Mouse (Mus musculus): ENCODE measurements at regions not wholly inside any gene's neighbourhood (a gene's known extent, or its start where the extent isn't known, plus 50 kb on each side); places are given as distances from the start of the nearest gene placed in this dataset.

- Histone ChIP-seq H3K4me3 (no peak overlapping the region), H3K27ac (no peak overlapping the region)
- DNase-seq (ENCODE audit: extremely low spot score in 1 of 2, low spot score in 2 of 2), result no peak
- intact Hi-C loops (cut with DNase I), result no loop called here
- TF ChIP-seq CTCF (IDR thresholded peaks at IDR 0.05), result no peak
Measured at GRCm38 (mm10) chr9:47229296-47229695, 230.8 kb downstream of the Gm4791 start.

DNA sequence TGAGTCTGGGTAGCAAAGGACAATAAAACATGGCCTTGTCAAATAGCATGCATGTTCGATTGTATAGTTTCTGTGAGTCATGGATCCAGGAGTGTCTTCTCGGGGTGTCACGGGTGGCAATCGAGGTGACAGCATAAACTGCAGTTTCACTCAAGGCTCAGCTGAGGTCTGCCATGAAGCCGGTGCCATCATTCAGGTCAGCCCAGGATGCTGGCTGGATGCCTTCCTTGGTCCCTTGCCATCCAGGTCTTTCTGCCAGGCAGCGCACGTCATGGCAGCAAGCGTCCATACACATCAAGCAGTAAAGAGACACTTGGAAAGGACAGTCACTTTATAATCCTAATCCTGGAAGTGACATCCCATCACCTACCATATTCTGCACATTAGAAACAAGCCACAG is 242.4 kb downstream of the Gm4791 start:
- TF ChIP-seq CTCF (IDR thresholded peaks at IDR 0.05), result no peak
- Histone ChIP-seq H3K27ac (no peak overlapping the region), H3K4me3 (no peak overlapping the region)
- intact Hi-C loops (cut with DNase I), result no loop called here
- no peak for DNase-seq (ENCODE audit: extremely low spot score in 1 of 2, low spot score in 2 of 2)

DNA sequence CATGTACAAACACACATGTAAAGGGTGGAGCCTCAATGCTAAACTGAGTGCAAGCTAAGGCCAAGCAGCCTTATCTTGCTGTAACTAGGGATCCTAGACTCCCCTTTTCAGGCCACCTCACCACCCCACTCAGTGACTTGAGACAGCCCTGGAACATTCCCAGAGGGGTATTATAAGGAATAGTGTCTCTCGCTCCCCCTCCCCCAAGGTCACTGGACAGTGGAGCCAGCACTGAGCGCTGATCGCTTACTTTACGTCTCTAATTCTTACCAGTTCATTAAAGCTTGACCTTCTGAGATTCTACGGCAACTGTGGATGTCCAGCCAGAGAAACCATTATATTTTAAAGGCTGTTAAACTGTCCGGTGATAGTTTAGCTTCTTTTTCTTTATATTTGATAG is 243.5 kb downstream of the Gm4791 start:
- intact Hi-C loops (cut with DNase I), result no loop called here
- Histone ChIP-seq H3K27ac (no peak overlapping the region), H3K4me3 (no peak overlapping the region)
- DNase-seq (ENCODE audit: extremely low spot score in 1 of 2, low spot score in 2 of 2), result no peak
- no peak for TF ChIP-seq CTCF (IDR thresholded peaks at IDR 0.05)

- no peak for TF ChIP-seq CTCF (IDR thresholded peaks at IDR 0.05)
- DNase-seq (ENCODE audit: extremely low spot score in 1 of 2, low spot score in 2 of 2), result no peak
- H3K27ac ChIP-seq, result no peak overlapping the region
- H3K4me3 ChIP-seq, result no peak overlapping the region
- intact Hi-C loops (cut with DNase I), result no loop called here
Measured at GRCm38 (mm10) chr9:47242526-47242925, 244.0 kb downstream of the Gm4791 start.

DNA sequence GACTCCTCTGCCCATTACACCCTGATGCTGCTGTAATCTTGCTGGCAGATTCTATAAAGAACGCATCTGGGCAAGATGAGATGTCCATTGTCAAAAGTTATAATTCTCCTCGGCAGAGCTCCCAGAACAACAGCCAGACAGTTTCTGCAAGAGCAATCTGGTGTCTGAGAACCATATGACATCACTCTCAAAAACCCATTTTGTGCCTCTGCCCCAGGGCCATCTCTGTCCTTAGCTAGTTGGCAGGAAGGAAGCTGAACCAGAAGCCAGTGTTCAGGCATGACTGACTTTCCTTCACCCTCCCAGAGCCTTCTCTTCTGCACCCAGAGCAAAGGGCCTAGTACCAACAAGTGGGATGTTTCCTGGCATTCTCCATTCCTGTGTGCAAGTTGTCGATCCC is 250.5 kb downstream of the Gm4791 start:
- DNase-seq (ENCODE audit: extremely low spot score in 1 of 2, low spot score in 2 of 2), result no peak
- intact Hi-C loops (cut with DNase I), result no loop called here
- Histone ChIP-seq H3K4me3 (no peak overlapping the region), H3K27ac (no peak overlapping the region)
- no peak for TF ChIP-seq CTCF (IDR thresholded peaks at IDR 0.05)

- no peak; the same call in 1 of the 2 replicates for TF ChIP-seq CTCF (IDR thresholded peaks at IDR 0.05)
- no peak overlapping the region for H3K4me3 ChIP-seq
- DNase-seq (ENCODE audit: extremely low spot score in 1 of 2, low spot score in 2 of 2), result no peak
- H3K27ac ChIP-seq, result no peak overlapping the region
- intact Hi-C loops (cut with DNase I), result no loop called here
Measured at GRCm38 (mm10) chr9:47251160-47251559, 252.6 kb downstream of the Gm4791 start.

DNA sequence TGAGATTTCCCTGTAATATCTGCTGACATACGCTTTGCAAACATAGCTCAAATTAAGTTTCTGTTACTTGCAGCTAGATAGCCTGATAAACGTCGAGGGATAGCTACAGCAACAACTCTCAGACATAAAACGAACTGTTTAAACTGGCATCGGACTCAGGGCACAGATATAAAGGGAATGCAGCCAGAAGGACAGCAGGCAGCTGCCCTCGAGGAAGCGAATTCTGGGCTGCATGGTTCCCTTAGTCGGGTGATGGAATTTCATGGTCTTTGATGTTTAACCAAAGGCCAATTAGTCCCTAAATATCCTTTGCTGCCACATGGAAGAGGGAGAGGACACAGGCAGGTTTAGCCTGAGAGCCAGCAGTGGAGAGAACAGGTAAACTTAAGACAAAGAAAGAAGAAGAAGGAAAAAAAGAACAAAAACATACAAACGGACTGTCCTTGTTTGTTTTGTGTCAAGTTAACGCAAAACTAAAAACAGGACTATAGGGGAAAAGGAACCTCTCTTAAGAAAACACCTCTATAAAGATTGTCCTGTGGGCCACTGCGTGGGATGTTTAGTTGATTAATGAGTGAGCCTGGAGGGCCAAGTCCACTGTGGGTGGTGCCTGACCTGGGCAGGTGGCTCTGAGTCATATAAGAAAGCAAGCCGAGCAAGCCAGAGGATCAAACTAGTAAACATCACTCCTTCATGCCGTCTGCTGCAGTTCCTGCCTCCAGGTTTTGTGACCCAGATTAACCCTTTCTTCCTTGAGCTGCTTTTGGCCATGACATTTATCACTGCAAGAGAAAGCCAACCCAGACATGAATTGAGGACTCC is 255.5 kb downstream of the Gm4791 start:
- no peak for TF ChIP-seq CTCF (IDR thresholded peaks at IDR 0.05)
- intact Hi-C loops (cut with DNase I), result no loop called here
- DNase-seq (ENCODE audit: extremely low spot score in 1 of 2, low spot score in 2 of 2), result no peak
- H3K4me3 ChIP-seq, result no peak overlapping the region
- no peak overlapping the region for H3K27ac ChIP-seq

GRCm38 (mm10) chr9:47265946-47266490 is 264.0 kb upstream of the Cadm1 start:
- Histone ChIP-seq H3K4me3 (no peak overlapping the region), H3K27ac (no peak overlapping the region)
- TF ChIP-seq CTCF (IDR thresholded peaks at IDR 0.05), result no peak
- intact Hi-C loops (cut with DNase I), result no loop called here
- no peak for DNase-seq (ENCODE audit: extremely low spot score in 1 of 2, low spot score in 2 of 2)

DNA sequence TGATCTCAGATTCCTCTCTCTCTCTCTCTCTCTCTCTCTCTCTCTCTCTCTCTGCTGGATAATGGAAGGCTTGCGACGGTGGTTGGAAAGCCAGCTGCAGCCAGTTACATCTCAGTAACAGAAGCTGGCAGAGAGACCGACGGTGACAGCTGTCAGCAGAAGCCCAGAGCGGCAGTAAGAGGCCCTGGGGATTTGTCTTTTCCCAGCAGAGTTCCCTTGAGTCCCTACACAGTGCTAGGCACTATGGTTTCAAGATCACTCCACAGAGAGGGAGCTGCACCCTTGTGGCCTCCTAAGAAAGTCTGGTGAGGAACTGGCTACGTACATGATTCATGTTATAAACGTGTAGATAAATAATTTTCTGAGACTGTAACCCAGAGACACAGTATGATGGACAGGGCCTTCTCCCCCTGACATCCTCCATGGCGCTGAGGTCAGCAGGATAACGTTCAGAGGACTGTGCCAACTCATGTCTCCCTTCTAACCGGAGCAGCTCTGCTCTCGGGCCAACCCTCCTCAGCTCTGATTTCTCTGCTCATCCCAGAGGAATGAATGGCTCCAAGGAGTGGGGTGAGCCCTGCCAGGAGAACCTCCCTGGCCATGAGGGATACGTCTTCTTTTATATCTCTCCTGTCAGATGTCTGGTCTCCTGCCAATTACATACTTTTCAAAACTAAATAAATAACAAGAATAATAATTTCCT is 253.5 kb upstream of the Cadm1 start:
- DNase-seq (ENCODE audit: extremely low spot score in 1 of 2, low spot score in 2 of 2), result no peak
- Histone ChIP-seq H3K27ac (no peak overlapping the region), H3K4me3 (no peak overlapping the region)
- no peak for TF ChIP-seq CTCF (IDR thresholded peaks at IDR 0.05)
- intact Hi-C loops (cut with DNase I), result no loop called here

GRCm38 (mm10) chr9:47279410-47279809 is 250.6 kb upstream of the Cadm1 start:
- intact Hi-C loops (cut with DNase I), result no loop called here
- no peak for TF ChIP-seq CTCF (IDR thresholded peaks at IDR 0.05)
- no peak for DNase-seq (ENCODE audit: extremely low spot score in 1 of 2, low spot score in 2 of 2)
- H3K27ac ChIP-seq, result no peak overlapping the region
- no peak overlapping the region for H3K4me3 ChIP-seq

GRCm38 (mm10) chr9:47280146-47280545 is 249.8 kb upstream of the Cadm1 start:
- no peak for DNase-seq (ENCODE audit: extremely low spot score in 1 of 2, low spot score in 2 of 2)
- intact Hi-C loops (cut with DNase I), result no loop called here
- no peak overlapping the region for H3K27ac ChIP-seq
- no peak for TF ChIP-seq CTCF (IDR thresholded peaks at IDR 0.05)
- no peak overlapping the region for H3K4me3 ChIP-seq

GRCm38 (mm10) chr9:47280598-47280997 is 249.4 kb upstream of the Cadm1 start:
- DNase-seq (ENCODE audit: extremely low spot score in 1 of 2, low spot score in 2 of 2), result no peak
- no peak for TF ChIP-seq CTCF (IDR thresholded peaks at IDR 0.05)
- Histone ChIP-seq H3K4me3 (no peak overlapping the region), H3K27ac (no peak overlapping the region)
- intact Hi-C loops (cut with DNase I), result no loop called here

Measured in left cerebral cortex, adult 2 months (tissue).